Mouse (Mus musculus) myocyte (in vitro differentiated cells): ENCODE results near the gene Fto. TPM values are rescaled to one million over a fixed set of nuclear protein-coding genes. Genes with fewer than 3 reads are reported as not detected.

Experiments used
- H3K27me3 ChIP-seq: one replicate; pipeline ENCODE4 v1.6.1; 2011; ENCODE audit not compliant: control insufficient read depth, insufficient read depth, insufficient read length
- H3K36me3 ChIP-seq: one replicate; pipeline ENCODE4 v1.6.1; 2011; ENCODE audit not compliant: control insufficient read depth, insufficient read depth
- H3K4me2 ChIP-seq: one replicate; pipeline ENCODE4 v1.6.1; 2011; ENCODE audit warnings: low read depth, control low read depth
- H3K4me3 ChIP-seq: one replicate; pipeline ENCODE4 v1.5.1; 2011; ENCODE audit warnings: mild to moderate bottlenecking, control low read depth, moderate library complexity
- H3K79me2 ChIP-seq: one replicate; pipeline ENCODE4 v1.6.1; 2011; ENCODE audit not compliant: control insufficient read depth, insufficient read depth
- H3ac ChIP-seq: one replicate; pipeline ENCODE4 v1.6.1; 2011; ENCODE audit not compliant: control insufficient read depth, insufficient read length
- E2F4 ChIP-seq: IDR thresholded peaks from one replicate; pipeline ENCODE4 v1.6.1; 2011; ENCODE audit warnings: mild to moderate bottlenecking, control low read depth, moderate library complexity; ENCODE audit not compliant: insufficient read depth
- MAX ChIP-seq: IDR thresholded peaks from one replicate; pipeline ENCODE4 v1.6.1; 2011; ENCODE audit warnings: low read depth, mild to moderate bottlenecking, control low read depth
- MYOD1 ChIP-seq, 3 experiments: IDR thresholded peaks; one replicate each; pipeline ENCODE4 v1.6.1; 2011; ENCODE audit warnings: control low read depth in 2 of 3, low read depth in 2 of 3, mild to moderate bottlenecking in 2 of 3, moderate library complexity in 1 of 3; ENCODE audit not compliant: insufficient read length in 2 of 3, control insufficient read depth in 1 of 3
- MYOG ChIP-seq, 3 experiments: IDR thresholded peaks; one replicate each; pipeline ENCODE4 v1.6.1; 2011; ENCODE audit warnings: control low read depth in 2 of 3, low read depth in 2 of 3, mild to moderate bottlenecking in 2 of 3; ENCODE audit not compliant: insufficient read length in 2 of 3, control insufficient read depth in 1 of 3, insufficient read depth in 1 of 3
- POLR2A ChIP-seq: IDR thresholded peaks from one replicate; pipeline ENCODE4 v1.6.1; 2011; ENCODE audit warnings: low read depth, mild to moderate bottlenecking, control low read depth, moderate library complexity; ENCODE audit not compliant: insufficient read length
- POLR2AphosphoS2 ChIP-seq: IDR thresholded peaks from one replicate; pipeline ENCODE4 v1.6.1; 2011; ENCODE audit warnings: low read depth, control low read depth; ENCODE audit not compliant: insufficient read length
- REST ChIP-seq: IDR thresholded peaks from one replicate; pipeline ENCODE4 v1.6.1; 2011; ENCODE audit warnings: mild to moderate bottlenecking, control low read depth, moderate library complexity; ENCODE audit not compliant: insufficient read depth, insufficient read length
- SRF ChIP-seq: IDR thresholded peaks from one replicate; pipeline ENCODE4 v1.6.1; 2011; ENCODE audit warnings: low read depth; ENCODE audit not compliant: control insufficient read depth, insufficient read length
- TCF12 ChIP-seq: IDR thresholded peaks from one replicate; pipeline ENCODE4 v1.6.1; 2011; ENCODE audit warnings: mild to moderate bottlenecking, control low read depth; ENCODE audit not compliant: poor library complexity, insufficient read depth, severe bottlenecking
- TCF3 ChIP-seq: IDR thresholded peaks from one replicate; pipeline ENCODE4 v1.6.1; 2011; ENCODE audit warnings: low read depth, control low read depth; ENCODE audit not compliant: insufficient read length
- USF1 ChIP-seq: IDR thresholded peaks from one replicate; pipeline ENCODE4 v1.6.1; 2011; ENCODE audit warnings: low read depth, mild to moderate bottlenecking, control low read depth, moderate library complexity
- polyA plus RNA-seq: library from polyadenylated mRNA; unstranded; fragments of >200 nt; fragmentation: generic; extraction: Trizol; gene quantifications from one replicate; pipeline ENCODE4 v1.2.1, GENCODE M21; 2012; ENCODE audit warnings: missing spikeins

The Fto gene
- polyA plus RNA-seq, 1 experiment = 74.1 TPM

- Histone ChIP-seq H3K27me3 (no peaks in the 10 kb centered on the region), H3K36me3 (no peaks in the 10 kb centered on the region), H3K4me2 (no peak overlapping the region), H3K79me2 (no peaks in the 10 kb centered on the region), H3ac (no peak overlapping the region), H3K4me3 (no peak overlapping the region)
- TF ChIP-seq SRF = no peak
- no peak for TF ChIP-seq TCF3
- TF ChIP-seq MYOG (IDR thresholded peaks at IDR 0.05; ENCODE audit: control insufficient read depth in 1 of 3, insufficient read depth in 1 of 3, insufficient read length in 2 of 3, low read depth in 2 of 3) = no peak
- TF ChIP-seq POLR2A = no peak
- TF ChIP-seq REST = no peak
- TF ChIP-seq MAX = no peak
- no peak for TF ChIP-seq USF1
Observed at GRCm38 (mm10) chr8:91576918-91577241, 263.6 kb downstream of the Fto start.

GRCm38 (mm10) chr8:91577605-91578004, 264.3 kb downstream of the Fto start:
- Histone ChIP-seq H3K4me2 (no peak overlapping the region), H3K4me3 (no peak overlapping the region), H3K27me3 (no peaks in the 10 kb centered on the region), H3K36me3 (no peaks in the 10 kb centered on the region), H3ac (no peak overlapping the region), H3K79me2 (no peaks in the 10 kb centered on the region)
- TF ChIP-seq SRF = no peak
- no peak for TF ChIP-seq POLR2A
- TF ChIP-seq POLR2AphosphoS2 = no peak
- no peak for TF ChIP-seq REST
- TF ChIP-seq MYOD1 (IDR thresholded peaks at IDR 0.05; ENCODE audit: control insufficient read depth in 1 of 3, insufficient read length in 2 of 3, low read depth in 2 of 3) = no peak
- TF ChIP-seq USF1 = no peak
- TF ChIP-seq TCF12 = no peak
- TF ChIP-seq MAX = no peak

- Histone ChIP-seq H3K79me2 (no peaks in the 10 kb centered on the region), H3K4me3 (no peak overlapping the region), H3K36me3 (no peaks in the 10 kb centered on the region), H3K4me2 (no peak overlapping the region), H3ac (no peak overlapping the region), H3K27me3 (no peaks in the 10 kb centered on the region)
- TF ChIP-seq TCF12 = no peak
- TF ChIP-seq TCF3 = no peak
- TF ChIP-seq POLR2AphosphoS2 = no peak
- TF ChIP-seq POLR2A = no peak
- no peak for TF ChIP-seq MAX
- no peak for TF ChIP-seq REST
- TF ChIP-seq E2F4 = no peak
- no peak for TF ChIP-seq USF1
- TF ChIP-seq SRF = no peak
- TF ChIP-seq MYOD1 (IDR thresholded peaks at IDR 0.05; ENCODE audit: control insufficient read depth in 1 of 3, insufficient read length in 2 of 3, low read depth in 2 of 3) = no peak
- no peak for TF ChIP-seq MYOG (IDR thresholded peaks at IDR 0.05; ENCODE audit: control insufficient read depth in 1 of 3, insufficient read depth in 1 of 3, insufficient read length in 2 of 3, low read depth in 2 of 3)
Observed at GRCm38 (mm10) chr8:91584620-91585415, 271.5 kb downstream of the Fto start.

- Histone ChIP-seq H3K4me3 (no peak overlapping the region), H3K36me3 (no peaks in the 10 kb centered on the region), H3ac (no peak overlapping the region), H3K79me2 (no peaks in the 10 kb centered on the region), H3K4me2 (no peak overlapping the region), H3K27me3 (no peaks in the 10 kb centered on the region)
- TF ChIP-seq TCF12 = no peak
- TF ChIP-seq MYOD1 (IDR thresholded peaks at IDR 0.05; ENCODE audit: control insufficient read depth in 1 of 3, insufficient read length in 2 of 3, low read depth in 2 of 3) = no peak
Observed at GRCm38 (mm10) chr8:91592436-91593105, 279.2 kb downstream of the Fto start.

- no peaks in the 10 kb centered on the region for H3K79me2 ChIP-seq
- H3K27me3 ChIP-seq = no peaks in the 10 kb centered on the region
- H3K36me3 ChIP-seq = no peaks in the 10 kb centered on the region
- no peak overlapping the region for H3K4me2 ChIP-seq
- no peak for TF ChIP-seq TCF3
- no peak for TF ChIP-seq REST
- no peak for TF ChIP-seq POLR2A
- TF ChIP-seq MYOG (IDR thresholded peaks at IDR 0.05; ENCODE audit: control insufficient read depth in 1 of 3, insufficient read depth in 1 of 3, insufficient read length in 2 of 3, low read depth in 2 of 3) = no peak
- H3K4me3 ChIP-seq = no peak overlapping the region
- H3ac ChIP-seq = no peak overlapping the region
Observed at GRCm38 (mm10) chr8:91593202-91593781, 280.0 kb downstream of the Fto start.
